Mouse (Mus musculus) embryonic facial prominence, embryonic 15.5 days (tissue): ENCODE results near the gene Rbm38. TPM values are rescaled to one million over a fixed set of nuclear protein-coding genes. Genes with fewer than 3 reads are reported as not detected.
A peak's percentile ranks its signal among the peaks of the same experiment; 100 is the strongest.

ENCODE experiments used
- ATAC-seq: fragments of 200-750 bp; cut with Nextera tagmentation; 2 replicates; pipeline ENCODE4 v1.8.0; 2017; ENCODE audit warnings: low read depth, moderate TSS enrichment; ENCODE audit not compliant: insufficient number of reproducible peaks, low FRiP score, low TSS enrichment
- H3K27ac ChIP-seq: fragments of 300-500 bp; sonication (generic); replicated peaks from 2 replicates; pipeline ENCODE4 v1.5.1; 2015; ENCODE audit warnings: mild to moderate bottlenecking, inconsistent platforms
- H3K27me3 ChIP-seq: fragments of 300-500 bp; sonication (generic); 2 replicates; pipeline ENCODE4 v1.6.1; 2015; ENCODE audit warnings: inconsistent platforms
- H3K36me3 ChIP-seq: fragments of 300-500 bp; sonication (generic); 2 replicates; pipeline ENCODE4 v1.6.1; 2015; ENCODE audit warnings: mild to moderate bottlenecking, inconsistent platforms
- H3K4me1 ChIP-seq: fragments of 300-500 bp; sonication (generic); 2 replicates; pipeline ENCODE4 v1.6.1; 2015; ENCODE audit warnings: inconsistent platforms
- H3K4me2 ChIP-seq: fragments of 300-500 bp; sonication (generic); replicated peaks from 2 replicates; pipeline ENCODE4 v1.6.1; 2015; ENCODE audit warnings: mild to moderate bottlenecking, inconsistent platforms
- H3K4me3 ChIP-seq: fragments of 300-500 bp; sonication (generic); replicated peaks from 2 replicates; pipeline ENCODE4 v1.5.1; 2015; ENCODE audit warnings: mild to moderate bottlenecking, inconsistent platforms
- H3K9ac ChIP-seq: fragments of 300-500 bp; sonication (generic); 2 replicates; pipeline ENCODE4 v1.6.1; 2015; ENCODE audit warnings: inconsistent platforms
- H3K9me3 ChIP-seq: fragments of 300-500 bp; sonication (generic); replicated peaks from 2 replicates; pipeline ENCODE4 v1.6.1; 2016; ENCODE audit warnings: inconsistent platforms
- WGBS: fragments of 180-500 bp; shearing (Covaris S2); methylation state at CpG from one replicate; pipeline ENCODE4 v1.1.7; 2015; 5-methylcytosine and 5-hydroxymethylcytosine counted together
- polyA plus RNA-seq: library from polyadenylated mRNA; unstranded; fragments of >200 nt; fragmentation: Nextera tagmentation; extraction: Ambion mirVana; gene quantifications from 2 replicates; pipeline ENCODE4 v1.2.1, GENCODE M21; 2015

The Rbm38 gene
- polyA plus RNA-seq, 1 experiment from 2014 or later, result 27.5 TPM

- Histone ChIP-seq H3K4me3 (no peak overlapping the region), H3K27me3 (no peaks in the 10 kb centered on the region), H3K4me2 (no peak overlapping the region), H3K9ac (no peak overlapping the region), H3K9me3 (no peaks in the 10 kb centered on the region), H3K36me3 (no peaks in the 10 kb centered on the region), H3K27ac (no peak overlapping the region), H3K4me1 (peaks cover 14% of the 10 kb centered on the region)
- ATAC-seq, result no peak
- 67% methylated on average over 15 of the region's 15 CpGs for whole genome bisulfite sequencing
Observed at GRCm38 (mm10) chr2:173061443-173062351, 41.4 kb downstream of the Rbm38 start.

DNA sequence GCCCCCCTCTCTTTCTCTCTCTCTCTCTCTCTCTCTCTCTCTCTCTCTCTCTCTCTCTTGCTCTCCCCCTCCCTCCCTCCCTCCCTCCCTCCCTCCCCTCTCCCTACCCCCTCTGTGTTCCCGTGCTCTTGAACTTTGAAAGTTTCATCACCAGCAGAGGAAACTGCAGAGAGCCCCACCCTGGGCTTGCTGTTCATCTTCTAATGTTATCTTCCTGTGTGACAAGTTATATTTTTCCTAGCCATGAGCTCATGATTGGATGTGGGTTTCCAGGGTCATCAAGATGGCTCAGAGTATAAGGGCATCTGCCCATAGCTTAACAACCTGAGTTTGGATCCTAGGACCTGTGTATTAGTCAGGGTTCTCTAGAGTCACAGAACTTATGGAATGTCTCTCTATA lies 42.9 kb downstream of the Rbm38 start:
- Histone ChIP-seq H3K36me3 (no peaks in the 10 kb centered on the region), H3K9me3 (no peaks in the 10 kb centered on the region), H3K27ac (no peak overlapping the region), H3K4me3 (no peak overlapping the region), H3K4me1 (peaks cover 4% of the 10 kb centered on the region; the same call in 1 of the 2 replicates), H3K4me2 (no peak overlapping the region), H3K27me3 (no peaks in the 10 kb centered on the region), H3K9ac (no peak overlapping the region)
- no peak for ATAC-seq
- 60% methylated on average over 1 of the region's 1 CpGs for WGBS

GRCm38 (mm10) chr2:173064864-173065263 lies 44.6 kb downstream of the Rbm38 start:
- no peak overlapping the region for H3K27ac ChIP-seq
- no peaks in the 10 kb centered on the region for H3K9me3 ChIP-seq
- no peak overlapping the region for H3K4me3 ChIP-seq
- no peaks in the 10 kb centered on the region for H3K36me3 ChIP-seq
- WGBS, result 90% methylated on average over 2 of the region's 2 CpGs
- no peak for ATAC-seq
- no peaks in the 10 kb centered on the region for H3K4me1 ChIP-seq
- H3K9ac ChIP-seq, result no peak overlapping the region
- no peak overlapping the region for H3K4me2 ChIP-seq
- H3K27me3 ChIP-seq, result no peaks in the 10 kb centered on the region

GRCm38 (mm10) chr2:173072948-173073347 lies 52.6 kb downstream of the Rbm38 start:
- H3K27ac ChIP-seq, result no peak overlapping the region
- H3K27me3 ChIP-seq, result no peaks in the 10 kb centered on the region
- ATAC-seq, result no peak; the same call in 1 of the 2 replicates
- H3K9ac ChIP-seq, result no peak overlapping the region
- 90% methylated on average over 7 of the region's 7 CpGs for WGBS
- no peak overlapping the region for H3K4me2 ChIP-seq
- no peaks in the 10 kb centered on the region for H3K9me3 ChIP-seq
- H3K4me1 ChIP-seq, result no peaks in the 10 kb centered on the region
- no peaks in the 10 kb centered on the region for H3K36me3 ChIP-seq
- no peak overlapping the region for H3K4me3 ChIP-seq

DNA sequence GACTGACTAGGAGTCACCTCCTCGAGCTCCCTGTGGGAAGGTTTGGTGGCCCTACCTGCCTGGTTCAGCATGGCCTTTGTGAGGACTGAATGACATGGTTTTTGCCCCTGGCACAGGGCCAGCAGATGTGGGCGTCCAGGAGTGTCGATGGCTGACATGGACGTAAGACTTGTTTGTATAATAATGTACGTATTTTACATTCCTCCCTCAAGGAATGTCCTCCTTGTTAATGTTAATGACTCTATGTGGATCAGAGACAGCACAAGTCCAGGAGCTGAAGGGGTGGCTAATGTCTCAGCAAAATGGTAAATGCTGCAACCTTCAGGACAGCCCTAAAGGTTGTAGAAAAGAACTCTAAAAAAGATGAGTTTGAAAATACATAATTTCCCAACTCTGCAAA lies 53.4 kb downstream of the Rbm38 start:
- no peak overlapping the region for H3K9ac ChIP-seq
- WGBS, result 57% methylated on average over 5 of the region's 5 CpGs
- H3K27ac ChIP-seq, result no peak overlapping the region
- H3K36me3 ChIP-seq, result no peaks in the 10 kb centered on the region
- no peaks in the 10 kb centered on the region for H3K27me3 ChIP-seq
- H3K4me2 ChIP-seq, result no peak overlapping the region
- no peak overlapping the region for H3K4me3 ChIP-seq
- ATAC-seq, result no peak
- no peaks in the 10 kb centered on the region for H3K4me1 ChIP-seq
- H3K9me3 ChIP-seq, result no peaks in the 10 kb centered on the region

DNA sequence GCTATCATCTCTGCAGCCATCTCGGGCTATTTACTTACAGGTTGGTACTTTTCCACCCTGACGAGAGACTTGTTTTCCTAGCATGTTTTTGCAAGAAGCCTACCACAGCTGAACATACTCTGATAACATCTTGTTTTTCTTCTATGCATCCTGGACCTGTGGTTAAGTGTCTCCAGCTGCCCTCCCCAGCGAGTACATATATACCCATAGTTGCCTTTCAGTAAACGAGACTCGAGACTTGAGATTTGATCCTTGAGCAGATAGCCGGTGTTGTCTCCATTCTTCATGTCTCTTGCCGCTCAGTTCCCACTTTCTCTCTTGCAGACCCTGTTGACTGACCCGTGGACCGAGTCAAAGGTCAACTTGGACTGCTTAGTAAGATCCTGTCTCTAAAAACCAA lies 56.6 kb downstream of the Rbm38 start:
- no peaks in the 10 kb centered on the region for H3K27me3 ChIP-seq
- H3K27ac ChIP-seq, result no peak overlapping the region
- peaks cover 11% of the 10 kb centered on the region for H3K4me1 ChIP-seq
- H3K9me3 ChIP-seq, result no peaks in the 10 kb centered on the region
- H3K36me3 ChIP-seq, result no peaks in the 10 kb centered on the region
- no peak overlapping the region for H3K4me2 ChIP-seq
- WGBS, result 65% methylated on average over 9 of the region's 9 CpGs
- H3K4me3 ChIP-seq, result no peak overlapping the region
- no peak for ATAC-seq
- no peak overlapping the region for H3K9ac ChIP-seq

- H3K9me3 ChIP-seq, result no peaks in the 10 kb centered on the region
- H3K4me1 ChIP-seq, result peaks cover 14% of the 10 kb centered on the region
- H3K4me3 ChIP-seq, result no peak overlapping the region
- no peak overlapping the region for H3K9ac ChIP-seq
- no peaks in the 10 kb centered on the region for H3K36me3 ChIP-seq
- 37% methylated on average over 10 of the region's 10 CpGs for WGBS
- no peak for ATAC-seq
- H3K27me3 ChIP-seq, result no peaks in the 10 kb centered on the region
- H3K27ac ChIP-seq, result no peak overlapping the region
- no peak overlapping the region for H3K4me2 ChIP-seq
Observed at GRCm38 (mm10) chr2:173079766-173080549, 59.7 kb downstream of the Rbm38 start.

DNA sequence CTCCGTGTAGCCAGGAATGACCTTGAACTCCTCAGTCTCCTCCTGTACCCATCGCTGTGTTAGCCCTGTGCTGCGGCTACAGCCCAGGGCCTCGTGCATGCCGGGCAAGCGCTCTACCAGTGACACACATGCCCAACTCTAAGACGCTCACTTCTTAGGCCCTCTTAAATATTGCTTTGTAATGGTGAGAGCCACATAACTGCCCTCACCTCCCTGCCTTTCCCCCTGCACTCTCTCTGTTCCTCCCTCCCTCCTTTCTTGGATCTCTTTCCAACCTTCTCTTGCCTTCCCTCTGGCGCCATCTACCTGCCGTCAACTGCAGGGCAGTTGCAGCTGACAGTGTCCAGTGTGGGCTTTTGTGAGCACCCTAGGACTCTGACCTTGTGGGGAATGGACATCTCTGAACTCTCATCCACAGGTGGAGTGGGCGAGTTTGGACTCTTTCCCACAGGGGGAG lies 60.5 kb downstream of the Rbm38 start:
- ATAC-seq, result peak; percentile 44
- H3K27me3 ChIP-seq, result no peaks in the 10 kb centered on the region
- H3K27ac ChIP-seq, result no peak overlapping the region
- H3K9me3 ChIP-seq, result no peaks in the 10 kb centered on the region
- H3K4me1 ChIP-seq, result peaks cover 14% of the 10 kb centered on the region
- no peaks in the 10 kb centered on the region for H3K36me3 ChIP-seq
- H3K4me2 ChIP-seq, result no peak overlapping the region
- 29% methylated on average over 10 of the region's 10 CpGs for WGBS
- no peak overlapping the region for H3K4me3 ChIP-seq
- no peak overlapping the region for H3K9ac ChIP-seq

DNA sequence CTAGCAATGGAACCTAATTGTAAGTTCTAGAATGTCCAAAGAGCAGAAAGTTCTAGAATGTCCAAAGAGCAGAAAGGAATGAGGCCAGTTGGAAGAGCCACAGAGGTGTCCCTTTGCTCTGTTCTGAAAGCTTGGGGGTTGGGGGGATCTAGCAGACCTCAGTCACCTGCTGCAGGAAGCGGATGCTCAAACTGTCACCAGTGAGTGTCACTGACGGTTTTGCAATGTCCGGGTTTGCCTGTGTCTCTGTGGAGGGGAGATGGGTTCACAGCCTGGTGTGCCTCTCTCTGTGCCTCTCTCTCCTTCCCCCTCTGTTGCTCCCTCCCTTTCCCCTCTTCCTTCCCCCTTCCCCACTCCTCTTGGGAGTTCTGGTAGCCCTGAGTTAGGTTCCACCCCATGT lies 62.4 kb downstream of the Rbm38 start:
- Histone ChIP-seq H3K4me3 (no peak overlapping the region), H3K27me3 (no peaks in the 10 kb centered on the region), H3K27ac (no peak overlapping the region), H3K4me1 (peaks cover 14% of the 10 kb centered on the region), H3K4me2 (no peak overlapping the region), H3K9me3 (no peaks in the 10 kb centered on the region), H3K9ac (no peak overlapping the region), H3K36me3 (no peaks in the 10 kb centered on the region)
- WGBS, result 86% methylated on average over 3 of the region's 3 CpGs
- no peak for ATAC-seq

DNA sequence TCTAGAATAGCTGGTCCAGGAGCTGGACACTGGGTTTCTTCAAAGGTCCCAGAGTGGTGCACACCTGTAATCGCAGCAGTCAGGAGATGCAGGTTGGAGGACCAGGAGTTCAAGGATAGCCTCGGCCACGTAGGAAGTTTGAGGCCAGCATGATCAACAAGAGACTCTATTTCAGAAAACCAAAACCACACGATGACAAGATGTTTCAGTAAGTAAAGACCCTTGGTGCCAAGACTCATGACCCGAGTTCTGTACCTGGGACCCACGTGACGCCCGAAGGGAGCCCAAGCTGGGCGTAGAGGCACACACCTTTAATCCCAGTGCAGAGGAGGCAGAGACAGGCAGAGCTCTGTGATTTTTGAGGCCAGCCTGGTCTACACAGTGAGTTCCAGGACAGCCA lies 62.8 kb downstream of the Rbm38 start:
- ATAC-seq, result no peak
- Histone ChIP-seq H3K27ac (no peak overlapping the region), H3K36me3 (no peaks in the 10 kb centered on the region), H3K4me3 (no peak overlapping the region), H3K9ac (no peak overlapping the region), H3K4me2 (no peak overlapping the region), H3K27me3 (no peaks in the 10 kb centered on the region), H3K4me1 (peaks cover 14% of the 10 kb centered on the region), H3K9me3 (no peaks in the 10 kb centered on the region)
- 75% methylated on average over 9 of the region's 9 CpGs for WGBS

- H3K9ac ChIP-seq, result no peak overlapping the region
- H3K36me3 ChIP-seq, result no peaks in the 10 kb centered on the region
- H3K27ac ChIP-seq, result no peak overlapping the region
- peaks cover 14% of the 10 kb centered on the region for H3K4me1 ChIP-seq
- WGBS, result 13% methylated on average over 13 of the region's 13 CpGs
- peak overlapping the region; percentile 24 for H3K4me2 ChIP-seq
- ATAC-seq, result no peak
- H3K4me3 ChIP-seq, result no peak overlapping the region
- H3K27me3 ChIP-seq, result no peaks in the 10 kb centered on the region
- no peaks in the 10 kb centered on the region for H3K9me3 ChIP-seq
Observed at GRCm38 (mm10) chr2:173083712-173084475, 63.6 kb downstream of the Rbm38 start.
